Mouse (Mus musculus) hindbrain, embryonic 15.5 days (tissue): Measurements from ENCODE around the gene Cdh20. TPM values are rescaled to one million over a fixed set of nuclear protein-coding genes. Genes with fewer than 3 reads are reported as not detected.
"Not testable (repeated sequence)": the region's sequence is repeated elsewhere in the genome, so short reads cannot be mapped to it uniquely, and the experiment has no call there.

Source experiments
- ATAC-seq: fragments of 200-750 bp; cut with Nextera tagmentation; 2 replicates; pipeline ENCODE4 v1.8.0; 2017; ENCODE audit warnings: low read depth, moderate number of reproducible peaks, moderate TSS enrichment; ENCODE audit not compliant: low FRiP score
- H3K27ac ChIP-seq: fragments of 300-500 bp; sonication (generic); replicated peaks from 2 replicates; pipeline ENCODE4 v1.5.1; 2015; ENCODE audit warnings: mild to moderate bottlenecking, inconsistent platforms
- H3K27me3 ChIP-seq: fragments of 300-500 bp; sonication (generic); 2 replicates; pipeline ENCODE4 v1.6.1; 2015; ENCODE audit warnings: control low read depth, inconsistent platforms
- H3K36me3 ChIP-seq: fragments of 300-500 bp; sonication (generic); 2 replicates; pipeline ENCODE4 v1.6.1; 2015; ENCODE audit warnings: control low read depth, inconsistent platforms
- H3K4me1 ChIP-seq: fragments of 300-500 bp; sonication (generic); replicated peaks from 2 replicates; pipeline ENCODE4 v1.6.1; 2015; ENCODE audit warnings: control low read depth, inconsistent platforms
- H3K4me2 ChIP-seq: fragments of 300-500 bp; sonication (generic); 2 replicates; pipeline ENCODE4 v1.6.1; 2015; ENCODE audit warnings: moderate library complexity, mild to moderate bottlenecking, inconsistent platforms
- H3K4me3 ChIP-seq: fragments of 300-500 bp; sonication (generic); 2 replicates; pipeline ENCODE4 v1.5.1; 2015; ENCODE audit warnings: mild to moderate bottlenecking, inconsistent platforms
- H3K9ac ChIP-seq: fragments of 300-500 bp; sonication (generic); 2 replicates; pipeline ENCODE4 v1.6.1; 2015; ENCODE audit warnings: inconsistent platforms
- H3K9me3 ChIP-seq: fragments of 300-500 bp; sonication (generic); 2 replicates; pipeline ENCODE4 v1.6.1; 2016; ENCODE audit warnings: control low read depth, inconsistent platforms
- WGBS: fragments of 180-500 bp; shearing (Covaris S2); methylation state at CpG from one replicate; pipeline ENCODE4 v1.1.7; 2015; 5-methylcytosine and 5-hydroxymethylcytosine counted together
- polyA plus RNA-seq: library from polyadenylated mRNA; unstranded; fragments of >200 nt; fragmentation: Nextera tagmentation; extraction: Ambion mirVana; gene quantifications from 2 replicates; pipeline ENCODE4 v1.2.1, GENCODE M21; 2015

Gene Cdh20
- polyA plus RNA-seq, 1 experiment from 2014 or later: 5.0 TPM

GRCm38 (mm10) chr1:104917307-104917836 is 149.0 kb downstream of the Cdh20 start:
- Histone ChIP-seq H3K4me3 (no peak overlapping the region), H3K9ac (no peak overlapping the region), H3K4me2 (no peak overlapping the region), H3K36me3 (no peaks in the 10 kb centered on the region), H3K27ac (no peak overlapping the region), H3K27me3 (no peaks in the 10 kb centered on the region), H3K9me3 (no peaks in the 10 kb centered on the region), H3K4me1 (no peaks in the 10 kb centered on the region)
- WGBS: 12% methylated on average over 1 of the region's 1 CpGs
- no peak for ATAC-seq

- Histone ChIP-seq H3K9ac (no peak overlapping the region), H3K9me3 (no peaks in the 10 kb centered on the region), H3K36me3 (no peaks in the 10 kb centered on the region), H3K27me3 (no peaks in the 10 kb centered on the region), H3K4me2 (no peak overlapping the region), H3K4me3 (no peak overlapping the region), H3K4me1 (no peaks in the 10 kb centered on the region), H3K27ac (no peak overlapping the region)
- ATAC-seq: no peak
- WGBS: 43% methylated on average over 7 of the region's 7 CpGs
These were observed 164.7 kb downstream of the Cdh20 start for GRCm38 (mm10) chr1:104933051-104933450.

- ATAC-seq: no peak
- Histone ChIP-seq H3K4me3 (no peak overlapping the region), H3K27me3 (no peaks in the 10 kb centered on the region), H3K4me2 (no peak overlapping the region), H3K27ac (no peak overlapping the region), H3K9me3 (no peaks in the 10 kb centered on the region), H3K4me1 (no peaks in the 10 kb centered on the region), H3K36me3 (no peaks in the 10 kb centered on the region), H3K9ac (no peak overlapping the region)
- 93% methylated on average over 4 of the region's 4 CpGs for WGBS
These were observed 168.6 kb downstream of the Cdh20 start for GRCm38 (mm10) chr1:104936966-104937365.

- Histone ChIP-seq H3K27me3 (no peaks in the 10 kb centered on the region), H3K4me2 (no peak overlapping the region), H3K4me3 (no peak overlapping the region), H3K4me1 (no peaks in the 10 kb centered on the region), H3K27ac (no peak overlapping the region), H3K36me3 (no peaks in the 10 kb centered on the region), H3K9me3 (no peaks in the 10 kb centered on the region), H3K9ac (no peak overlapping the region)
- no peak for ATAC-seq
These were observed 170.8 kb downstream of the Cdh20 start for GRCm38 (mm10) chr1:104939156-104939555.

- Histone ChIP-seq H3K9ac (no peak overlapping the region), H3K27ac (no peak overlapping the region)
- 11% methylated on average over 2 of the region's 2 CpGs for WGBS
These were observed 176.3 kb downstream of the Cdh20 start for GRCm38 (mm10) chr1:104944470-104945109.

GRCm38 (mm10) chr1:104945110-104945489 is 176.8 kb downstream of the Cdh20 start:
- Histone ChIP-seq H3K4me2 (no peak overlapping the region), H3K36me3 (no peaks in the 10 kb centered on the region)

More at GRCm38 (mm10) chr1:104944470-104945109, 176.3 kb downstream of the Cdh20 start:
- H3K4me2 ChIP-seq: no peak overlapping the region
- no peaks in the 10 kb centered on the region for H3K36me3 ChIP-seq
- H3K4me1 ChIP-seq: no peaks in the 10 kb centered on the region
- no peaks in the 10 kb centered on the region for H3K9me3 ChIP-seq
- H3K4me3 ChIP-seq: no peak overlapping the region
- ATAC-seq: peak; percentile 96
- no peaks in the 10 kb centered on the region for H3K27me3 ChIP-seq

GRCm38 (mm10) chr1:104949640-104950039 is 181.3 kb downstream of the Cdh20 start:
- not testable (repeated sequence) for H3K36me3 ChIP-seq, ATAC-seq, H3K4me1 ChIP-seq, H3K27ac ChIP-seq, H3K4me2 ChIP-seq, H3K9me3 ChIP-seq, H3K4me3 ChIP-seq, H3K9ac ChIP-seq, H3K27me3 ChIP-seq
- WGBS: 88% methylated on average over 2 of the region's 2 CpGs

More at GRCm38 (mm10) chr1:104945110-104945489, 176.8 kb downstream of the Cdh20 start:
- no peaks in the 10 kb centered on the region for H3K9me3 ChIP-seq
- WGBS: 92% methylated on average over 2 of the region's 2 CpGs
- no peak overlapping the region for H3K9ac ChIP-seq
- H3K27ac ChIP-seq: no peak overlapping the region
- ATAC-seq: 0 out of 2 replicates have a peak, but pooled peaks have one; percentile 61
- H3K27me3 ChIP-seq: no peaks in the 10 kb centered on the region
- no peak overlapping the region for H3K4me3 ChIP-seq
- H3K4me1 ChIP-seq: no peaks in the 10 kb centered on the region

GRCm38 (mm10) chr1:104957046-104957445 is 188.7 kb downstream of the Cdh20 start:
- H3K27ac ChIP-seq: no peak overlapping the region
- ATAC-seq: 0 out of 2 replicates have a peak, but pooled peaks have one; percentile 72

GRCm38 (mm10) chr1:104961670-104962069 is 193.3 kb downstream of the Cdh20 start:
- Histone ChIP-seq H3K4me2 (no peak overlapping the region), H3K27me3 (no peaks in the 10 kb centered on the region), H3K4me1 (no peaks in the 10 kb centered on the region), H3K27ac (no peak overlapping the region), H3K9ac (no peak overlapping the region), H3K36me3 (no peaks in the 10 kb centered on the region), H3K4me3 (no peak overlapping the region), H3K9me3 (no peaks in the 10 kb centered on the region)
- no peak for ATAC-seq
- WGBS: 86% methylated on average over 3 of the region's 3 CpGs

More at GRCm38 (mm10) chr1:104957046-104957445, 188.7 kb downstream of the Cdh20 start:
- Histone ChIP-seq H3K9me3 (no peaks in the 10 kb centered on the region), H3K4me2 (no peak overlapping the region), H3K4me1 (no peaks in the 10 kb centered on the region), H3K36me3 (no peaks in the 10 kb centered on the region), H3K4me3 (no peak overlapping the region), H3K9ac (no peak overlapping the region), H3K27me3 (no peaks in the 10 kb centered on the region)
- WGBS: 25% methylated on average over 6 of the region's 6 CpGs

GRCm38 (mm10) chr1:104962257-104962656 is 193.9 kb downstream of the Cdh20 start:
- ATAC-seq: no peak
- Histone ChIP-seq H3K4me2 (no peak overlapping the region), H3K9ac (no peak overlapping the region), H3K4me1 (no peaks in the 10 kb centered on the region), H3K27me3 (no peaks in the 10 kb centered on the region), H3K27ac (no peak overlapping the region), H3K4me3 (no peak overlapping the region), H3K9me3 (no peaks in the 10 kb centered on the region), H3K36me3 (no peaks in the 10 kb centered on the region)
- 64% methylated on average over 4 of the region's 4 CpGs for WGBS

- Histone ChIP-seq H3K9ac (no peak overlapping the region), H3K9me3 (no peaks in the 10 kb centered on the region), H3K36me3 (no peaks in the 10 kb centered on the region), H3K4me1 (no peaks in the 10 kb centered on the region), H3K4me2 (no peak overlapping the region), H3K4me3 (no peak overlapping the region), H3K27me3 (no peaks in the 10 kb centered on the region), H3K27ac (no peak overlapping the region)
- ATAC-seq: no peak
- 40% methylated on average over 2 of the region's 2 CpGs for WGBS
These were observed 210.7 kb downstream of the Cdh20 start for GRCm38 (mm10) chr1:104979068-104979467.

- no peaks in the 10 kb centered on the region for H3K4me1 ChIP-seq
- no peaks in the 10 kb centered on the region for H3K27me3 ChIP-seq
- no peak overlapping the region for H3K4me2 ChIP-seq
- ATAC-seq: no peak
- no peaks in the 10 kb centered on the region for H3K9me3 ChIP-seq
- WGBS: 93% methylated on average over 1 of the region's 1 CpGs
- H3K9ac ChIP-seq: no peak overlapping the region
- no peaks in the 10 kb centered on the region for H3K36me3 ChIP-seq
- H3K27ac ChIP-seq: no peak overlapping the region
- no peak overlapping the region for H3K4me3 ChIP-seq
These were observed 211.9 kb downstream of the Cdh20 start for GRCm38 (mm10) chr1:104980273-104980672.
